Mouse (Mus musculus) midbrain, embryonic 11.5 days (tissue): Measurements from ENCODE around the gene Hist2h2aa2. TPM values are rescaled to one million over a fixed set of nuclear protein-coding genes. Genes with fewer than 3 reads are reported as not detected.

Source experiments
- ATAC-seq: fragments of 200-750 bp; cut with Nextera tagmentation; 2 replicates; pipeline ENCODE4 v1.8.0; 2017; ENCODE audit warnings: moderate TSS enrichment, moderate library complexity; ENCODE audit not compliant: low FRiP score
- DNase-seq: peaks from one replicate; pipeline ENCODE4 v3.0.0; 2015; ENCODE audit warnings: low spot score; ENCODE audit errors: missing footprints
- H3K27ac ChIP-seq: fragments of 300-500 bp; sonication (generic); 2 replicates; pipeline ENCODE4 v1.5.1; 2014; ENCODE audit warnings: low read depth, low read length
- H3K27me3 ChIP-seq: fragments of 300-500 bp; sonication (generic); 2 replicates; pipeline ENCODE4 v1.6.1; 2014; ENCODE audit warnings: mild to moderate bottlenecking, low read length, moderate library complexity, mixed read lengths; ENCODE audit not compliant: control insufficient read depth, insufficient read depth
- H3K36me3 ChIP-seq: fragments of 300-500 bp; sonication (generic); 2 replicates; pipeline ENCODE4 v1.6.1; 2014; ENCODE audit warnings: mild to moderate bottlenecking, low read length, moderate library complexity, mixed read lengths; ENCODE audit not compliant: control insufficient read depth, insufficient read depth
- H3K4me1 ChIP-seq: fragments of 300-500 bp; sonication (generic); 2 replicates; pipeline ENCODE4 v1.6.1; 2014; ENCODE audit warnings: low read length; ENCODE audit not compliant: control insufficient read depth, insufficient read depth
- H3K4me2 ChIP-seq: fragments of 300-500 bp; sonication (generic); 2 replicates; pipeline ENCODE4 v1.6.1; 2014; ENCODE audit warnings: mild to moderate bottlenecking, moderate library complexity
- H3K4me3 ChIP-seq: fragments of 300-500 bp; sonication (generic); 2 replicates; pipeline ENCODE4 v1.5.1; 2014; ENCODE audit warnings: low read depth, low read length
- H3K9ac ChIP-seq: fragments of 300-500 bp; sonication (generic); 2 replicates; pipeline ENCODE4 v1.6.1; 2014; ENCODE audit warnings: low read length
- H3K9me3 ChIP-seq: fragments of 300-500 bp; sonication (generic); 2 replicates; pipeline ENCODE4 v1.6.1; 2016; ENCODE audit warnings: low read length; ENCODE audit not compliant: control insufficient read depth
- WGBS: fragments of 180-500 bp; shearing (Covaris S2); extraction: QIAGEN DNeasy Blood & Tissue Kit; methylation state at CpG from one replicate; pipeline ENCODE4 v1.1.7; 2014; 5-methylcytosine and 5-hydroxymethylcytosine counted together
- polyA plus RNA-seq: library from polyadenylated mRNA; unstranded; fragments of >200 nt; fragmentation: Nextera tagmentation; extraction: Ambion mirVana; gene quantifications from 2 replicates; pipeline ENCODE4 v1.2.1, GENCODE M21; 2014

The Hist2h2aa2 gene
- polyA plus RNA-seq, 1 experiment from 2014 or later: 55.2 TPM

- H3K9me3 ChIP-seq: no peaks in the 10 kb centered on the region
- ATAC-seq (peak; percentile 86), DNase-seq (peak; percentile 100)
- peak within 1 kb of the TSS; percentile 55 for H3K4me3 ChIP-seq
- peaks cover 24% of the 10 kb centered on the region for H3K4me1 ChIP-seq
- H3K4me2 ChIP-seq: peak within 1 kb of the TSS; percentile 83
- H3K36me3 ChIP-seq: no peaks in the 10 kb centered on the region
- under 1% methylated on average over 40 of the region's 40 CpGs for WGBS
- peak within 1 kb of the TSS; percentile 90 for H3K9ac ChIP-seq
- H3K27me3 ChIP-seq: no peaks in the 10 kb centered on the region
- peak within 1 kb of the TSS; percentile 98 for H3K27ac ChIP-seq
Observed at GRCm38 (mm10) chr3:96262979-96263550, 23.0 kb upstream of the Hist2h2aa2 start, which contains the start of gene Hist2h4. TSS of gene Hist2h4 (minus strand) at chr3:96263311.

- Histone ChIP-seq H3K27me3 (no peaks in the 10 kb centered on the region), H3K9me3 (no peaks in the 10 kb centered on the region), H3K4me2 (peak overlapping the region; percentile 83), H3K36me3 (no peaks in the 10 kb centered on the region), H3K4me1 (peaks cover 21% of the 10 kb centered on the region), H3K27ac (peak overlapping the region; percentile 98), H3K9ac (peak overlapping the region; percentile 90), H3K4me3 (peak overlapping the region; percentile 55)
- DNase-seq (peak; percentile 97), ATAC-seq (peak; percentile 86)
- under 1% methylated on average over 19 of the region's 19 CpGs for WGBS
Observed at GRCm38 (mm10) chr3:96262216-96262875, 22.3 kb upstream of the Hist2h2aa2 start.

GRCm38 (mm10) chr3:96261623-96262022, 21.5 kb upstream of the Hist2h2aa2 start:
- WGBS: 63% methylated on average over 3 of the region's 3 CpGs
- H3K27me3 ChIP-seq: no peaks in the 10 kb centered on the region
- H3K27ac ChIP-seq: peak overlapping the region; percentile 98
- H3K9me3 ChIP-seq: no peaks in the 10 kb centered on the region
- ATAC-seq: no peak
- peak overlapping the region; percentile 83 for H3K4me2 ChIP-seq
- H3K4me1 ChIP-seq: peaks cover 21% of the 10 kb centered on the region
- DNase-seq: no peak
- H3K9ac ChIP-seq: peak overlapping the region; percentile 90
- peak overlapping the region; percentile 55; the same call in 1 of the 2 replicates for H3K4me3 ChIP-seq
- no peaks in the 10 kb centered on the region for H3K36me3 ChIP-seq

GRCm38 (mm10) chr3:96260220-96260619, 20.1 kb upstream of the Hist2h2aa2 start:
- Histone ChIP-seq H3K4me3 (no peak overlapping the region), H3K27ac (no peak overlapping the region), H3K27me3 (no peaks in the 10 kb centered on the region), H3K36me3 (no peaks in the 10 kb centered on the region), H3K9ac (no peak overlapping the region), H3K4me2 (no peak overlapping the region), H3K4me1 (peaks cover 21% of the 10 kb centered on the region), H3K9me3 (no peaks in the 10 kb centered on the region)
- DNase-seq (no peak), ATAC-seq (no peak)
- 85% methylated on average over 5 of the region's 5 CpGs for WGBS

- Histone ChIP-seq H3K9me3 (no peaks in the 10 kb centered on the region), H3K4me2 (no peak overlapping the region), H3K4me1 (peaks cover 7% of the 10 kb centered on the region; the same call in 1 of the 2 replicates), H3K9ac (no peak overlapping the region), H3K27me3 (no peaks in the 10 kb centered on the region), H3K4me3 (no peak overlapping the region), H3K36me3 (no peaks in the 10 kb centered on the region), H3K27ac (no peak overlapping the region)
- WGBS: 79% methylated on average over 3 of the region's 3 CpGs
- ATAC-seq: no peak
- DNase-seq: no peak
Observed at GRCm38 (mm10) chr3:96257190-96257589, 17.1 kb upstream of the Hist2h2aa2 start.

GRCm38 (mm10) chr3:96255926-96256593, 16.0 kb upstream of the Hist2h2aa2 start:
- Histone ChIP-seq H3K27me3 (no peaks in the 10 kb centered on the region), H3K4me2 (no peak overlapping the region), H3K4me3 (no peak overlapping the region), H3K9ac (no peak overlapping the region), H3K4me1 (no peaks in the 10 kb centered on the region), H3K36me3 (no peaks in the 10 kb centered on the region), H3K27ac (no peak overlapping the region), H3K9me3 (no peaks in the 10 kb centered on the region)
- DNase-seq (no peak), ATAC-seq (no peak)
- 84% methylated on average over 5 of the region's 5 CpGs for WGBS

- Histone ChIP-seq H3K27me3 (no peaks in the 10 kb centered on the region), H3K4me1 (no peaks in the 10 kb centered on the region), H3K4me3 (no peak overlapping the region), H3K9ac (no peak overlapping the region), H3K9me3 (no peaks in the 10 kb centered on the region), H3K36me3 (no peaks in the 10 kb centered on the region), H3K4me2 (no peak overlapping the region), H3K27ac (no peak overlapping the region)
- DNase-seq: no peak
- no peak for ATAC-seq
- 56% methylated on average over 10 of the region's 10 CpGs for WGBS
Observed at GRCm38 (mm10) chr3:96254683-96255355, 14.7 kb upstream of the Hist2h2aa2 start.

- H3K9ac ChIP-seq: no peak overlapping the region
- no peak overlapping the region for H3K4me2 ChIP-seq
- ATAC-seq: no peak
- H3K36me3 ChIP-seq: no peaks in the 10 kb centered on the region
- no peak overlapping the region for H3K4me3 ChIP-seq
- no peaks in the 10 kb centered on the region for H3K9me3 ChIP-seq
- DNase-seq: no peak
- WGBS: 86% methylated on average over 3 of the region's 3 CpGs
- no peak overlapping the region for H3K27ac ChIP-seq
- no peaks in the 10 kb centered on the region for H3K27me3 ChIP-seq
- peaks cover 8% of the 10 kb centered on the region for H3K4me1 ChIP-seq
Observed at GRCm38 (mm10) chr3:96251787-96252186, 11.7 kb upstream of the Hist2h2aa2 start.
